Mouse (Mus musculus) liver, embryonic 13.5 days (tissue): ENCODE measurements around the gene Plek. TPM values are rescaled to one million over a fixed set of nuclear protein-coding genes. Genes with fewer than 3 reads are reported as not detected.

Experiments
- ATAC-seq: fragments of 200-750 bp; cut with Nextera tagmentation; 2 replicates; pipeline ENCODE4 v1.8.0; 2017; ENCODE audit warnings: low read depth, mild to moderate bottlenecking, moderate number of reproducible peaks, moderate library complexity
- DNase-seq: peaks from one replicate; pipeline ENCODE4 v3.0.0; 2022
- H3K27ac ChIP-seq: fragments of 300-500 bp; sonication (generic); 2 replicates; pipeline ENCODE4 v1.5.1; 2015; ENCODE audit warnings: moderate library complexity, mild to moderate bottlenecking, inconsistent platforms
- H3K27me3 ChIP-seq: fragments of 300-500 bp; sonication (generic); 2 replicates; pipeline ENCODE4 v1.6.1; 2015; ENCODE audit warnings: mild to moderate bottlenecking, inconsistent platforms
- H3K36me3 ChIP-seq: fragments of 300-500 bp; sonication (generic); 2 replicates; pipeline ENCODE4 v1.6.1; 2015; ENCODE audit warnings: mild to moderate bottlenecking, inconsistent platforms
- H3K4me1 ChIP-seq: fragments of 300-500 bp; sonication (generic); replicated peaks from 2 replicates; pipeline ENCODE4 v1.6.1; 2015; ENCODE audit warnings: inconsistent platforms
- H3K4me2 ChIP-seq: fragments of 300-500 bp; sonication (generic); 2 replicates; pipeline ENCODE4 v1.6.1; 2015; ENCODE audit warnings: inconsistent platforms, mild to moderate bottlenecking, moderate library complexity
- H3K4me3 ChIP-seq: fragments of 300-500 bp; sonication (generic); replicated peaks from 2 replicates; pipeline ENCODE4 v1.5.1; 2015; ENCODE audit warnings: mild to moderate bottlenecking, inconsistent platforms
- H3K9ac ChIP-seq: fragments of 300-500 bp; sonication (generic); 2 replicates; pipeline ENCODE4 v1.6.1; 2015; ENCODE audit warnings: mild to moderate bottlenecking, inconsistent platforms
- H3K9me3 ChIP-seq: fragments of 300-500 bp; sonication (generic); replicated peaks from 2 replicates; pipeline ENCODE4 v1.6.1; 2016; ENCODE audit warnings: inconsistent platforms
- WGBS: fragments of 180-500 bp; shearing (Covaris S2); methylation state at CpG from one replicate; pipeline ENCODE4 v1.1.7; 2015; ENCODE audit not compliant: insufficient replicate concordance; 5-methylcytosine and 5-hydroxymethylcytosine counted together
- polyA plus RNA-seq: library from polyadenylated mRNA; unstranded; fragments of >200 nt; fragmentation: Nextera tagmentation; extraction: Ambion mirVana; gene quantifications from 2 replicates; pipeline ENCODE4 v1.2.1, GENCODE M21; 2015

Gene Plek
- polyA plus RNA-seq, 1 experiment from 2014 or later: 25.6 TPM

DNA sequence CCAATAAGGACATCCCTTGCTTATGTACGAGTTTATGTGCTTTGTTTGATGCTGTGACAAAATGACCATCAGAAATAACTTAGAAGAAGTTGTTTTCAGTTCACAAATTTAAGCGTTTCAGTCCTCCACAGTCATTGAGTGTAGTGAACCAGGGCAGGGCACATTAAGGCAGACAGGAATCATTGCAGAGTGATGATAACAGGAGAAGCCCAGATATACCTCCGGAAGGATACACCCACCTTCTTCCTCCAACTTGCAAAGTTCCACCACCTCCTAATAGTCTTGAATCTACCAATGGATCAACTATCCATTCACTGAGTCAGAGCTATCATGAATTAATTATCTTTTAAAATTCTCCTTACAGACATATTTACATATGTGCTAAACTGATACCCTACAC lies 80.2 kb downstream of the Plek start:
- WGBS: 24% methylated on average over 3 of the region's 3 CpGs
- ATAC-seq (no peak), DNase-seq (no peak)
- H3K4me1 ChIP-seq: peaks cover 14% of the 10 kb centered on the region
- H3K36me3 ChIP-seq: no peaks in the 10 kb centered on the region
- no peak overlapping the region for H3K4me3 ChIP-seq
- H3K9me3 ChIP-seq: no peaks in the 10 kb centered on the region
- H3K4me2 ChIP-seq: no peak overlapping the region
- no peaks in the 10 kb centered on the region for H3K27me3 ChIP-seq
- no peak overlapping the region for H3K27ac ChIP-seq
- no peak overlapping the region for H3K9ac ChIP-seq

DNA sequence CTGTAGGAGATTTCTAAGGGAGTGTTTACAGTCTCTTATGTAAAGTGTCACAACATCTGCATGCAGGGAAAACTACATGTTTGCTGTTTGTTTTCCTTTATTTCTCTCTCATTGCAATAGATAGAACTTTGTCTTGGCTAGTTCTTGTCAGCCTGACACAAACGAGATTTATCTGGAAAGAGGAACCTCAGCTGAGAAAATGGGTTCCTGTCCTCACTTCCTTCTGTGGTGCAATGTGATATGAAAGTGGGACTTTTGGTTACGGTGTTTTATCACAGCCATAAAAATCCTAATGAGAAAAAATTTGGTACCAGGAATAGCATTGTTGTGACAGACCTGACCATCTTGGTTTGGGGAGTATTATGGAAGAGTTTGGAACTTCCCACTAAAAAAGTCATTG lies 82.5 kb downstream of the Plek start:
- H3K27me3 ChIP-seq: no peaks in the 10 kb centered on the region
- ATAC-seq (no peak), DNase-seq (no peak)
- no peak overlapping the region for H3K4me3 ChIP-seq
- WGBS: 14% methylated on average over 2 of the region's 2 CpGs
- peaks cover 8% of the 10 kb centered on the region for H3K4me1 ChIP-seq
- no peak overlapping the region for H3K4me2 ChIP-seq
- H3K36me3 ChIP-seq: no peaks in the 10 kb centered on the region
- H3K9ac ChIP-seq: no peak overlapping the region
- no peak overlapping the region for H3K27ac ChIP-seq
- H3K9me3 ChIP-seq: no peaks in the 10 kb centered on the region

DNA sequence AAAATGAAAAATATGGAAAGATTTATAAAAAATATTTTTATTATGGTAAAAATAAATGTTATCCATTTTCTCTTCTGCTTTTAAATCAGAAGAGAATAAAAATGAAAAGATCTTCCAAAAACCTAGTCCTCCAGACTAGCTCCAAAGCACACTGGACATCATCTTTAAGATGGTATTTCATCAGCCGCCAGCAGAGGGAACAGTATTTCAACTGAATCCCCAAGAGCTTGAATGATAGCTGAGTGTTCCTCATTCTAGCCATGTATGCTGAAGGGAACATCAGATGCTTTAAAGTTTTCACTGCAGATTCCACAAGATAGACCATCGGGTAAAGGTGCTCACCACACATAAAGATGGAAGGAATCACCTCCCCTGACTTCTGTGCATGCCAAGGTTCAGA lies 84.4 kb downstream of the Plek start:
- H3K4me2 ChIP-seq: no peak overlapping the region
- no peak overlapping the region for H3K27ac ChIP-seq
- 13% methylated on average over 2 of the region's 2 CpGs for WGBS
- DNase-seq (no peak), ATAC-seq (no peak)
- no peaks in the 10 kb centered on the region for H3K27me3 ChIP-seq
- H3K9me3 ChIP-seq: no peaks in the 10 kb centered on the region
- H3K4me1 ChIP-seq: peaks cover 8% of the 10 kb centered on the region
- H3K36me3 ChIP-seq: no peaks in the 10 kb centered on the region
- H3K4me3 ChIP-seq: no peak overlapping the region
- no peak overlapping the region for H3K9ac ChIP-seq

DNA sequence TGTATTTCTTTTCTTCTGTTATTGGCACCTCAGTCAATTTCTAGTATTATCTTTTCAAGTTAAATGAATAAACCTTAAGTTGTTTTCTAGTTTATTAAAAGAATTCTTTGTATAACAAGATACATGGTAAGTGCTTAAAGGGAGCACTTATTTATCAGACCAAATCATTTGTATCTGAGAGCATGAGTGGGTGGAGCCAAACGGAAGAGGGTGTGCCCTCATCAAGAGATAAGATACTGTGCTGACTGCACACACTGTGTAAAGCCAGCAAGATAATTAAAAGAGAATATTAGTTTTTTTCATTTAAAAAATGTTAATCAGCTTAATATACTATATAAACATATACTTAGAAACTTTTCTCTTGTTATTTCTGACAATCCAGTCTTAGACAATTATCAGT lies 93.7 kb downstream of the Plek start:
- H3K27me3 ChIP-seq: no peaks in the 10 kb centered on the region
- H3K4me3 ChIP-seq: no peak overlapping the region
- no peak overlapping the region for H3K9ac ChIP-seq
- no peaks in the 10 kb centered on the region for H3K9me3 ChIP-seq
- H3K4me1 ChIP-seq: peaks cover 43% of the 10 kb centered on the region
- H3K4me2 ChIP-seq: no peak overlapping the region
- peaks cover 16% of the 10 kb centered on the region for H3K36me3 ChIP-seq
- no peak for DNase-seq
- ATAC-seq: peak; percentile 96
- H3K27ac ChIP-seq: no peak overlapping the region
- 19% methylated on average over 1 of the region's 1 CpGs for WGBS

DNA sequence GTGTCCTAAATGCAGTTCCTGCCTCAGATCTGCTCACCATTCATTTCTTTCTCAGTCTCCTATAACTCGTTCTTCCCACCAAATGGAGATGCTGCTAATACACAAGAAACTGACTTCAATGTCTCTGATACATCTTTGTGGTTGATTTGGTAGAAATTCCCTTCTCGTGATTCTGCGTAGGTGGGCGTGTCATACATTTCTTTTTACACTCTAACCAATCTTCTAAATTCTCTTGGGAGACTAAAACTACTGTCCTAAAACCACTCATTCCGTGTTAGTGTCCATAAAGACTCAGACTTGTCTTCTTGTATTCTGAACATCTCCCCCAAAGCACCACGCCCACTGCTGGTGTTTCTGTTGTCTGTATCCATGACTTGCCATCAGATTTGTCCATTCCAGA lies 95.2 kb downstream of the Plek start:
- Histone ChIP-seq H3K27me3 (no peaks in the 10 kb centered on the region), H3K4me3 (no peak overlapping the region), H3K4me1 (peaks cover 58% of the 10 kb centered on the region), H3K9ac (no peak overlapping the region), H3K9me3 (no peaks in the 10 kb centered on the region), H3K4me2 (no peak overlapping the region), H3K27ac (no peak overlapping the region), H3K36me3 (peaks cover 17% of the 10 kb centered on the region)
- WGBS: 79% methylated on average over 6 of the region's 6 CpGs
- DNase-seq: no peak
- ATAC-seq: no peak

DNA sequence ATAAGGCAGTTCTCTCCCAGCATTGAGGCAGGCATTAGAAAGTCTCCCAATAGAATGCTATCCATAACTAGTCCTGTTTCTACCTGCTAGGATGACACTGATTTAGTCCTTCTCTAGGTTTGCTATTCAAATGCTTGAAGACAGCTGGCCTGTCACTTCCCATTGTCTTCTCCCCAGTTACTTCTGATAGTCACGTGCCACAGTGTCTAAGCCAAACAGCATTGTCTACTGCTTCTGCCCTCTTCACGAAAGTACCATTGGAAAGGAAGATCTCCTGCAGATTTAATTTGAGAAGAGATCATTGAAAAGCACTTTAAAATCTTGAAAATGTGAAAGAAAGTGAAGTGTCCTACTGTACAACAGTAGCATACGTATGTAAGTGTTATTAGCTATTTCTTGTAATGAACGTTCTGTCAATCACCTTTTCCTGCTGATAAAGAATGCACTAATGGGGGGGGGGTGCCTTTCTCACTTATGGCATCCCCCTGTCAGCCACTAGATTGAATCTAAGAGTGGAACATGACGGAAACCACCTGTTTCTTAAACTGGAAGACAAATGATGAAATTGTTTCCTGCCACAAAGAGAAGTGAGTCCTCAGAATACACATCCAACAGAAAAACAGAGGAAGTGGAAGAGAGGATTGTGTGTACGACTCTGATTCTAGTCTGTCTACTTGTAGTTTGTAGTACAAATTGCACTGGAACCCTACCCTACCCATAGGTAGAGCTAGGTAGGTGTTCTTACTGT lies 95.9 kb downstream of the Plek start:
- H3K27ac ChIP-seq: no peak overlapping the region
- 45% methylated on average over 6 of the region's 6 CpGs for WGBS
- no peak overlapping the region for H3K9ac ChIP-seq
- H3K4me3 ChIP-seq: no peak overlapping the region
- no peaks in the 10 kb centered on the region for H3K27me3 ChIP-seq
- H3K9me3 ChIP-seq: no peaks in the 10 kb centered on the region
- H3K4me2 ChIP-seq: no peak overlapping the region
- no peak for DNase-seq
- H3K4me1 ChIP-seq: peaks cover 62% of the 10 kb centered on the region
- ATAC-seq: no peak
- peaks cover 17% of the 10 kb centered on the region for H3K36me3 ChIP-seq

DNA sequence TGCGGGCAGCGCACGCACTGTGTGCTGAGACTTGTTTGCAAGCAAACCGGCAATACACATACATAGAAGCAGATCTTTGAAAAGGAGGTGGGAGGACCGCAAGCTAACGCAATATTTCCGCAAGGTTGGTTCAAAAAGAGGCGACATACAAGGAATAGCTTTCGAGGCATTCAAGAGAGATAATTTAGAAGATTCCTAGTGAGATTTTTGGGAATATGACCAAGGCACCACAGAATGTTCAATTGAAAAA lies 100.5 kb downstream of the Plek start:
- Histone ChIP-seq H3K36me3 (peaks cover 8% of the 10 kb centered on the region; the same call in 1 of the 2 replicates), H3K9ac (peak overlapping the region; percentile 93), H3K27ac (peak overlapping the region; percentile 82), H3K4me3 (peak overlapping the region; percentile 86), H3K27me3 (no peaks in the 10 kb centered on the region), H3K4me1 (peaks cover 53% of the 10 kb centered on the region), H3K4me2 (peak overlapping the region; percentile 84), H3K9me3 (no peaks in the 10 kb centered on the region)
- 3% methylated on average over 9 of the region's 9 CpGs for WGBS
- DNase-seq: no peak
- peak; percentile 10; the same call in 1 of the 2 replicates for ATAC-seq

DNA sequence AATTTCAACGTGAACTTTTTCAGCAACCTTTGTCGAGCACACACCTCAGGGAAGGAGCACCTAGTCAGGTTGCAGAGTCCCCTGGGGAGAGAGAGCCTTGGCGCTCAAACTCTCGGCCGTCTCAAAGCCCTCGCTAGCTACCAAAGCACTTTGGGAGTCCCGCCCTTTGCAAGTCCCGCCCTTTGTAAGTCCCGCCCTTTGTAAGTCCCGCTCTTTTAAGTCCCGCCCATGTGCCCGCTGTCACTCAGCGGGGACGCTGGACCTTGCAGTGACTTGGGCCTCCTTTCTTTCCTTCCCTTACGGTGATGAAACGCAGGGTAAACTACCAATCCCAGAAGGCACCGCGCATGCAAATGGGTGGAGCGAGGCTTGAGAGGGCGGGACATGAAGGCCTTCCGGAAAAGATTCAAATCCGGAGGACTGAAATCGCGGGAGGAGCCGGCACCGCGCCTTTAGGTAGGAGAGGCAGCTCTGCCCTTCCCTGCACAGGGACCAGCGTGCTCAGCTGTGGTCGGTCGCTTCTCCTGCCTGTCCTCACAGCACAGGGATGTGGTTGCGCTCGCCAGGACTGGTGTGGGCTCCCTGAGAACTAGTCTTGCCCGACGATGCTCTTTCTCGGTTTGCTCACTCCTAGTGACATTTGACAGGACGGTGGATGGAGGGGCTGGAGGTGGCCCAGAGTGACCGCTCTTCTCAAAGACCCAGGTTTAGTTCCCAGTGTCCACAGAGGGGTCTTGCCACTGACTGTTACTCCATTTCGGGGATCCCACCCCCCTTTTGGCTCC lies 101.0 kb downstream of the Plek start, which contains the start of gene Fbxo48:
TSS of gene Fbxo48 (plus strand) at position 400 of the 785 bp plus-strand sequence.
- H3K36me3 ChIP-seq: 0 out of 2 replicates have a peak, but pooled peaks cover 5% of the 10 kb centered on the region
- ATAC-seq: peak; percentile 99
- under 1% methylated on average over 38 of the region's 38 CpGs for WGBS

DNA sequence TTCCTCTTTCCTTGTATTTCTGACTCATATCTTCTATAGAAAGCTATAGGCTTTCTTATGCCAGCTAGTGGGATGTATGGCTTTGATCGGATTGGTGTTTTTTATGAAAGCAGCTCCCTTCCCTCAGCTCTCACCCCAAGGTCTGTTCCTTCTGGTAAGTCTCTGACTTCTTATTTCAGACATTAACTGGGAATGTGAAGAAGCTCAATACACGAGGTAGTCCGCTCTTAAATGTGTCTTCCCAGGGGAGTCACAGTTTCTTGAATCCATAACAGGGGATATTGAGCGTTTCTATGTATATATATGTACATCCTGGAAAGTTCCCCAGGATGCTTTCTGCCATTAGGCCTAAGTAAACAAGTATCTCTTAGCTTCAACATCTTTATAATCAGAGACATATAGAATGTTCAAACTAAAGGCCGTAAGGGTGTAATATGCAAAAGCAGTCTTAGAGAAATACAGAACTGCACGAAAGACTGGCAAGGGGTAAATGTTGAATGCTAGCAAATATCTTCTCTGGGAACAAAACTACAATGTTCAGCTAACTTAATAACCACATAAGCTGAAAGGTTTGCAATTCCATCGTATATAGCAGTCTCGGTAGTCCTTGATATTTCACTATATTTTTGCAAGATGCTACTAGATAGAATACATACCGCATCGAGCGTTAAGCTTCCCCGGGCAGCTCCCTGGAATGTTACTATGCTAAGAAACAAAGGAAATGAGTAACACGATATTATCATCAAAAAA lies 101.8 kb downstream of the Plek start:
- Histone ChIP-seq H3K4me1 (peaks cover 42% of the 10 kb centered on the region), H3K4me2 (peak overlapping the region; percentile 67), H3K27ac (peak overlapping the region; percentile 74), H3K4me3 (peak overlapping the region; percentile 86), H3K9me3 (no peaks in the 10 kb centered on the region), H3K9ac (peak overlapping the region; percentile 79), H3K36me3 (0 out of 2 replicates have a peak, but pooled peaks cover 5% of the 10 kb centered on the region), H3K27me3 (no peaks in the 10 kb centered on the region)
- WGBS: 30% methylated on average over 13 of the region's 13 CpGs
- ATAC-seq: no peak
- DNase-seq: no peak

More for the DNA sequence above, 101.0 kb downstream of the Plek start, which contains the start of gene Fbxo48:
- peak within 1 kb of the TSS; percentile 86 for H3K4me3 ChIP-seq
- no peaks in the 10 kb centered on the region for H3K27me3 ChIP-seq
- peaks cover 48% of the 10 kb centered on the region for H3K4me1 ChIP-seq
- no peaks in the 10 kb centered on the region for H3K9me3 ChIP-seq
- H3K27ac ChIP-seq: peak within 1 kb of the TSS; percentile 82
- H3K9ac ChIP-seq: peak within 1 kb of the TSS; percentile 93
- DNase-seq: peak; percentile 97
- H3K4me2 ChIP-seq: peak within 1 kb of the TSS; percentile 84

DNA sequence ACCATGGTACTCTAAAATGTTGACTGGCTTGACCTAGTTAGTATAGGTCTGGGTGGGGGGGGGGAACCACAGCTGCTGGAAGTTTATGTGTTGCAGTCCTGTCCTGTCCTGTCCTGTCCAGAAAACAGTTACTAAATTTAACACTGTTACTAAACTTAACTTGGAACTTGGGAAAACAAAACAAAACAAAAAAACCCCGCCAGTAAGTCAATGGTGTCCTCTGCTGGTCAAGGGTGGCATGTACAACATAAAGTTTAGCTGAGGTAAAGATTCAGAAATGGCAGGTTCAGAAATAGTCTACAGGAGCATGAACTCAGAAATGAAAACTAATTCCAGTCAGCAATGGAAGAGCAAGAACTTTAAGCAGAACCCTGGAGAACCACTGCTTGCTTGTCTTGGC lies 103.4 kb downstream of the Plek start:
- H3K4me2 ChIP-seq: 0 out of 2 replicates have a peak overlapping the region, but pooled peaks have one; percentile 5
- WGBS: 29% methylated on average over 1 of the region's 1 CpGs
- no peak for DNase-seq

DNA sequence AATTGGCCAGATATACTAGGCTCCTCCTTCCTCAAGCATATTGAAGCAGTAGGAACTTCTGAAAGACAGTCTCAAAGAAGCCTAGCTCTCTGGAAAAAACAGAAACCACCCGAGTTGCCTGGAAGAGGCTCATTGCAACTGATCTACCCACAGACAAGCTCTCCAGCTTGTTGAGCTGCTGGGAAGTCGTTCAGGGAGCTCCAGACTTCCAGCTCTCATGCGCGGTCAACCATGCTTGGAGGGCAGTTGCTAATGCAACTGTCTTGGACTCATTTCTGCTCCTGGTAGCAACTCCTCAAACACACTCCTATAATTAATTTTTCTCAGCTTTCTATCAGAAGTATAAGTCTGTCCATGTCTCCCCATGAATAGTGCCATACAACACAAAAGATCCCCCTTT lies 109.2 kb downstream of the Plek start:
- no peaks in the 10 kb centered on the region for H3K27me3 ChIP-seq
- H3K9me3 ChIP-seq: no peaks in the 10 kb centered on the region
- DNase-seq: no peak
- H3K27ac ChIP-seq: no peak overlapping the region
- 72% methylated on average over 4 of the region's 4 CpGs for WGBS
- no peaks in the 10 kb centered on the region for H3K36me3 ChIP-seq
- H3K4me2 ChIP-seq: no peak overlapping the region
- H3K9ac ChIP-seq: no peak overlapping the region
- no peak for ATAC-seq
- H3K4me1 ChIP-seq: no peaks in the 10 kb centered on the region; the same call in 1 of the 2 replicates
- no peak overlapping the region for H3K4me3 ChIP-seq

More for the DNA sequence above, 103.4 kb downstream of the Plek start:
- no peak for ATAC-seq
- Histone ChIP-seq H3K27me3 (no peaks in the 10 kb centered on the region), H3K9me3 (no peaks in the 10 kb centered on the region), H3K36me3 (0 out of 2 replicates have a peak, but pooled peaks cover 3% of the 10 kb centered on the region), H3K27ac (no peak overlapping the region), H3K4me3 (no peak overlapping the region), H3K4me1 (peaks cover 35% of the 10 kb centered on the region), H3K9ac (no peak overlapping the region)
